Mouse (Mus musculus) thymus, adult 18-20 months (tissue): ENCODE results near the gene Zmynd10.
"Not testable (repeated sequence)": the region's sequence is repeated elsewhere in the genome, so short reads cannot be mapped to it uniquely, and the experiment has no call there.

Experiments
- DNase-seq, 2 experiments: peaks; one replicate each; pipeline ENCODE4 v3.0.0; 2022; ENCODE audit warnings: mixed read lengths in 2 of 2

Gene Zmynd10

DNA sequence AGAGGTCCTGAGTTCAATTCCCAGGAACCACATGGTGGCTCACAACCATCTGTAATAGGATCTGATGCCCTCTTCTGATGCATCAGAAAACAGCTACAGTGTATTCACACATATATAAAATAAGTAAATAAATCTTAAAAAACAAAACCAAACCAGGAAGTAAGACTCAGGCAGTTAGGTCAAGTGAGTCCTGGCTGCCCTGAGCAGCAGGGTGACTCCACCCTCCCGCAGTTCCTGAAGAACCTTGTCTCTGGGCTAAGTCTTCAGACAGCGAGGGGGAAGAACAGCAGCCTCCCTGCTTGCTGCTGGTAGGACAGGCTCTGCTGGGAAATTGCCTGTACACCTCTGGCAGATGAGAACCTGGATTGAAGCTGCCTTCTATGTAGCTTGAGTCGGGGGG, 9.2 kb downstream of the Zmynd10 start:
- DNase-seq = no peak

- DNase-seq = peak; percentile 91 to 92
These were observed 16.0 kb downstream of the Zmynd10 start, which contains the start of gene Tusc2 for GRCm38 (mm10) chr9:107563029-107563581. TSS of gene Tusc2 (plus strand) at chr9:107563255.

- not testable (repeated sequence) for DNase-seq
These were observed 18.5 kb downstream of the Zmynd10 start for GRCm38 (mm10) chr9:107565556-107565955.

- DNase-seq = no peak
These were observed 19.1 kb downstream of the Zmynd10 start for GRCm38 (mm10) chr9:107566041-107566709.

GRCm38 (mm10) chr9:107566855-107567254, 19.8 kb downstream of the Zmynd10 start:
- no peak for DNase-seq

DNA sequence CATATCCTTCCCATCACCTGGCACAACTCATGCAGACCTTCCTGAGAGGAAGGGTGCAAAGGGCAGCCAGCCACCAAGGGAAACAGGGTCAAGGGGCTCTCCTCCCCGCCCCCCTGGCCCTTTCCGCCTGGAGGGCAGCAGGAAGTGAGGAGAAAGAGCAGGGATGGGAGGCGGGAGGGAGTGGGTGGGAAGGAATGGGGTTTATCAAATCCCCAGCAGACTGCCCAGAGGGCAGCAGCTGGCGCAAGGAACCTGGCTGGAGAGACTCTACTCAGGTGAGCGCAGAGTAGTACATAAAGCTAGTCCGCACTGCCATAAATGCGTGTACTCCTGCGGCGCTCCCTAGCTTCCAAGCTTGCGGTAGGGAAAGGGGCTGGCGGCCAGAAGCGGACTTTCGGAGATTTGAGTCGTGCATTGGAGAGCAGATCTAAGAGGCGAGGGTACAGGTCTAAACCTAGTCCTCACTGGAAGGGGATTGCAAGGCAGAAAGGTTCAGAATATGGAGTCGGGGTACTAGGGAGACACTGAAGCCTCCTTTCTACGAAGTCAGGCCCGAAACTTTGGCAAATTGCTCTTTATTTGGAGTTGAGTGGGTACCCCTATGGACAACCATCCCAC, 20.7 kb downstream of the Zmynd10 start, which contains the start of gene Hyal2:
Gene Hyal2, plus strand, starts transcription at position 244 of the 618 bp plus-strand sequence.
- DNase-seq = no peak

DNA sequence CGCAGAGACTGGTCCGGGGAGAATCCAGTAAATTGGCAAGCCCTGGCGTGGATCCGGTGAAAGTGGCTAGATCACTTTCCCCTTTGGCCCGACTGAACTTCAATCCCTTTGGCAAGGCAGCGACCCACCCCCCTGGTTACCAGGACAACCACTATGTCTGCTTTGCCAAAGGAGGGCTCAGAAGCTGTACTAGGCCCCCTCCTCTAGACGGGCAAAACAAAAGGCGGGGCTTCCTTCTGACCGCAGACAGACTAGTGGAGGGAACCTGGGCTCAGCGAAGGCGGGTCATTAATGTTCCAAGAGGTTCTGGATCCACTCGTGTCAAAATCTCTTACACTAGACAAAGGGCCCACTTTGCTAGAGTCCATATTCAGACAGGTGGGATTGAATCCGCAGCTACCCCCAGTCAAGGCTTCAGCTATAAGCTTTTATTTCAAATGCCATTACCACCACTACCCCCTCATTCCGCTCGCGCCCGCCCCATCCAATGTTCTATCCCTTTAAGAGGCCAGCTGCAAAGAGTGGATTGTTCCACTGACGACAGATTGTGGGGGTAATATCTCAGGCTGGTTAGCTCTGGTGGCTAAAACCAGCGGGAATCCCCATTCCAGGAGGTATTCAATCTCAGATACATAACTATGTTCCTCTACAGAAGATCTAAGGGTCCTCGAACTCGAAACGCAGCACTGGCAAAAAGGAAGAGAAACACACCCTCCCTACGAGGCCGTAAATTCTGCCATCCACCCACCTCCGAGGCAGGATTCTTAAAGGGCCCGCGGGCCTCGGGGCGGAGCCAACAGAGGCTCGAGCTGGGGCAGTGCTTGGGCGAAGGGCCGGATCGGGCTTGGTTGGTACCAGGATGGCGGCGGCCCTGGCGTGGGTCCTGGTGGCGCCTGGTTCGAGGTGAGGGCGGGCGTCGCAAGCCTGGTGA, 21.5 kb downstream of the Zmynd10 start:
- peak; percentile 66 to 78 for DNase-seq

GRCm38 (mm10) chr9:107569270-107569669, 22.2 kb downstream of the Zmynd10 start:
- no peak for DNase-seq

- DNase-seq = no peak
These were observed 22.9 kb downstream of the Zmynd10 start for GRCm38 (mm10) chr9:107570016-107570415.

DNA sequence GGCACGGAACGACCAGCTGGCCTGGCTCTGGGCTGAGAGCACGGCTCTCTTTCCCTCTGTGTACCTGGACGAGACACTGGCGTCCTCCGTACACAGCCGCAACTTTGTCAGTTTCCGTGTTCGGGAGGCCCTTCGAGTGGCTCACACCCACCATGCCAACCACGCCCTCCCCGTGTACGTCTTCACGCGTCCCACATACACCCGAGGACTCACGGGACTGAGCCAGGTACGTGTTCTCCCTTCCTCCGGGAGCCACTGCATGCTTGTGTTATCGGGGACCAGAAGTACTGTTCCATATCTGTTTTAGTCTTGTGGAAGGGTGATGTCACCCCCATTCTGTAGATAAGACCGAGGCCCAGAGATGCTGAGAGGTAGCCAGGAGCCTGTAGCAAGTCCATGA, 23.7 kb downstream of the Zmynd10 start:
- no peak for DNase-seq

DNA sequence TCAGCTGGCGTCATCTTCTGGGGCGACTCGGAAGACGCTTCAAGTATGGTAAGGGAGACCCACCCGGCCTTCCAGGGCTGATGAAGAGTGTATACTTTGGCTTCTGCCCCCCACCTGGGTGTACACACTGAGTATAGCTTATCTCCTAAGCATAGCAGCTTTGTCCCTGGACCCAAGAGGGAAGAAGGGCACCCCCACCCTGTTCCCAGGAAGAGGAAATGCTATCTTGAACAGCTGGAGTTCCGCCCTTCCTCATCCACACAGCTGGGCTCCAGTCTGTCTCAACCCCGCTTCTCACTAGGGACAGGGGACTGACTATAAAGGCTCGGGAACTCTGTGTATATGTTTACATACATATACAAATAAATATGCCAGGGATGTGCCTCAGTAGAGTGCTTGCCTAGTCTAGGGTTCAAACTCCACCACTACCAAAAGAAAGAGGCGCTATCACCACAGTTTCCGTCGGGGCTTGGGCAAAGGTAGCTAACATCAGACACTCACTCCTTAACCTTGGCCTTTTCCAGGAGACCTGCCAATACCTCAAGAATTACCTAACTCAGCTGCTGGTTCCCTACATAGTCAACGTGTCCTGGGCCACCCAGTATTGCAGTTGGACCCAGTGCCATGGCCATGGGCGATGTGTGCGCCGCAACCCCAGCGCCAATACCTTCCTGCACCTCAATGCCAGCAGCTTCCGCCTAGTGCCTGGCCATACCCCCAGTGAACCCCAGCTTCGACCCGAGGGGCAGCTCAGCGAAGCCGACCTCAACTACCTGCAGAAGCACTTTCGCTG, 24.6 kb downstream of the Zmynd10 start:
- DNase-seq = no peak

DNA sequence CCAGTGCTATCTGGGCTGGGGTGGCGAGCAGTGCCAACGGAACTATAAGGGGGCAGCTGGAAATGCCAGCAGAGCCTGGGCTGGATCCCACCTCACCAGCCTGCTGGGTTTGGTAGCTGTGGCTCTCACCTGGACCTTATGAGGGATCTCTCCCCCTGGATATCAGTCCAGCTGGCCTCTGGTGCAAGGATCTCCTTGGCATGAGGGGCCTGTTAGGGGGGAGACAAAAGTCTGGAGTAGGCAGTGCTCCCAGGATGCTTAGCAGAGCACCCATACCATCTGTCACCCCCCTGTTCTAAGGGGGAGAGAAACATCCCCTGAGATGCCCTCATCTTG, 25.2 kb downstream of the Zmynd10 start:
- no peak for DNase-seq

- not testable (repeated sequence) for DNase-seq
These were observed 26.7 kb downstream of the Zmynd10 start for GRCm38 (mm10) chr9:107573774-107574173.

- DNase-seq = no peak
These were observed 28.7 kb downstream of the Zmynd10 start for GRCm38 (mm10) chr9:107575579-107576356.

DNA sequence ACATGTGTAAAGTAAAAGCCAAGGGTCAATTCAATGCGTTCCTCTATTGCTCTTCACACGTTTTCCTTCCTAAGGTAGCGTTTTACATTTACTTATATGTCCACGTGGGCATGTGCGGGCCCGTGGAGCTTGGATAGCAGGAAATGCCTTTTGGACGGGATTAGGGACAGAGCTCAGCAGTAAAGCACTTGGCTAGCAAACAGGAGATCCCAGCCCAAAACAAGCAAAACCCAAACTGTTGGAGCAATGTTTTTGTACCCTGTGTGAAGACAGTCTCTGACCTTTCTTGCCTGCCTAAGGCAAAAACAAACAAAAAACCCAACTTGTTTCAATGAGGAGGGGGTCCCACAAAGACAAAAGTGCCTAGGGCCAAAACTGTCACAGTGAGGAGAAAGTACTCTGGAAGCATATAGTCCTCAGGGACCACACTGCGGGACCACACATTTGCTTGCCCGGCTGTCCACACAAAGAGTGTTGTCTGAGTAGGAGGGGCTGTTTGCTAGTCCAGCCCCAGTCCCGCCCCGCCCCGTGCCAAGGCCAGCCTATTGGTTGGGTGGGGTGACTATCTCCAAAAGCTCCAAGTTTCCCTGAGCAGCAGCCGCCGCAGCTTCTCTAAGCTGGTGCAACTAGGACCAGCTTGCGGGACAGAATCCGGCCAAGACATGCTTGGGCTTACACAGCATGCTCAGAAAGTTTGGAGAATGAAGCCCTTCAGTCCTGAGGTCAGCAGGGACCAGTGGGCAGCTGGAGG, 29.4 kb downstream of the Zmynd10 start, which contains the start of gene Hyal1:
Gene Hyal1, plus strand, starts transcription at position 571 of the 751 bp plus-strand sequence.
- DNase-seq = no peak

GRCm38 (mm10) chr9:107577871-107578270, 30.8 kb downstream of the Zmynd10 start:
- DNase-seq = no peak

DNA sequence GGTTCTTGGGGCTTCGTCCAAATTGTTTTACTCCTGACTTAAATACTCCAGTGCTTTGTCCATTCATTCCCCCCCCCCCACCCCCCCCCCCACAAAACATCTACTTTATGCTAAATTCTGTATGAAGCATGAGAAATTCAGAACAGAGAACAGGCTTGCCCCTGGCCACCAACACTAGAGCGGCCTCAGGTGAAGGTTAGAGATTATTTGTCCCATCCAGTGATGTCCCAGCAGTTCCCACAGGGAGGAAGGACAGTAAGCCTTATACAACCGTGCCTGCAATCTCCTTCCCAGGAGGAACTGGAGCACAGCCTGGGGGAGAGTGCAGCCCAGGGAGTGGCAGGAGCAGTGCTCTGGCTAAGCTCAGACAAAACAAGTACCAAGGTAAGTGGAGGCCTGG, 31.5 kb downstream of the Zmynd10 start, which contains the start of gene Naa80:
Gene Naa80, plus strand, starts transcription at position 301 of the 400 bp plus-strand sequence.
- no peak for DNase-seq

GRCm38 (mm10) chr9:107579023-107579900, 32.2 kb downstream of the Zmynd10 start:
- no peak for DNase-seq
